Mouse (Mus musculus) intestine, embryonic 14.5 days (tissue): ENCODE measurements at regions not wholly inside any gene's neighbourhood (a gene's known extent, or its start where the extent isn't known, plus 50 kb on each side); places are given as distances from the start of the nearest gene placed in this dataset.
A peak's percentile ranks its signal among the peaks of the same experiment; 100 is the strongest.

Experiments used
- ATAC-seq: fragments of 200-750 bp; cut with Nextera tagmentation; replicated peaks from 2 replicates; pipeline ENCODE4 v1.8.0; 2017; ENCODE audit warnings: low read depth, moderate number of reproducible peaks, moderate TSS enrichment, moderate library complexity; ENCODE audit not compliant: low FRiP score, low TSS enrichment
- DNase-seq: peaks from one replicate; pipeline ENCODE4 v3.0.0-alpha.2; 2018; ENCODE audit warnings: low spot score
- H3K27ac ChIP-seq: fragments of 300-500 bp; sonication (generic); 2 replicates; pipeline ENCODE4 v1.5.1; 2014; ENCODE audit warnings: low read depth, mild to moderate bottlenecking, control low read depth
- H3K27me3 ChIP-seq: fragments of 300-500 bp; sonication (generic); replicated peaks from 2 replicates; pipeline ENCODE4 v1.6.1; 2014; ENCODE audit warnings: low read length, control low read depth; ENCODE audit not compliant: control insufficient read depth, insufficient read depth
- H3K36me3 ChIP-seq: fragments of 300-500 bp; sonication (generic); 2 replicates; pipeline ENCODE4 v1.6.1; 2014; ENCODE audit warnings: low read length, control low read depth; ENCODE audit not compliant: control insufficient read depth, insufficient read depth
- H3K4me1 ChIP-seq: fragments of 300-500 bp; sonication (generic); replicated peaks from 2 replicates; pipeline ENCODE4 v1.6.1; 2014; ENCODE audit warnings: low read length, control low read depth, mixed read lengths; ENCODE audit not compliant: control insufficient read depth, insufficient read depth
- H3K4me2 ChIP-seq: fragments of 300-500 bp; sonication (generic); 2 replicates; pipeline ENCODE4 v1.6.1; 2014; ENCODE audit warnings: low read length
- H3K4me3 ChIP-seq: fragments of 300-500 bp; sonication (generic); 2 replicates; pipeline ENCODE4 v1.5.1; 2014; ENCODE audit warnings: low read depth, low read length, control low read depth, mixed read lengths
- H3K9ac ChIP-seq: fragments of 300-500 bp; sonication (generic); 2 replicates; pipeline ENCODE4 v1.6.1; 2014; ENCODE audit warnings: mild to moderate bottlenecking, low read length
- H3K9me3 ChIP-seq: fragments of 300-500 bp; sonication (generic); 2 replicates; pipeline ENCODE4 v1.6.1; 2016; ENCODE audit warnings: low read length, control low read depth; ENCODE audit not compliant: control insufficient read depth
- WGBS: fragments of 180-500 bp; shearing (Covaris S2); extraction: QIAGEN DNeasy Blood & Tissue Kit; methylation state at CpG from one replicate; pipeline ENCODE4 v1.1.7; 2014; 5-methylcytosine and 5-hydroxymethylcytosine counted together

- Histone ChIP-seq H3K4me2 (no peak overlapping the region), H3K4me3 (no peak overlapping the region), H3K9me3 (no peaks in the 10 kb centered on the region), H3K9ac (no peak overlapping the region), H3K27me3 (no peaks in the 10 kb centered on the region), H3K27ac (no peak overlapping the region), H3K4me1 (peaks cover 9% of the 10 kb centered on the region; the same call in 1 of the 2 replicates), H3K36me3 (no peaks in the 10 kb centered on the region)
- 89% methylated on average over 5 of the region's 5 CpGs for WGBS
- peak; percentile 45 for DNase-seq
- ATAC-seq: no peak
Observed at GRCm38 (mm10) chr13:3723458-3724143, 80.5 kb downstream of the Calml3 start.

- no peaks in the 10 kb centered on the region for H3K9me3 ChIP-seq
- peaks cover 3% of the 10 kb centered on the region; the same call in 1 of the 2 replicates for H3K4me1 ChIP-seq
- H3K36me3 ChIP-seq: no peaks in the 10 kb centered on the region
- H3K27me3 ChIP-seq: no peaks in the 10 kb centered on the region
- DNase-seq (peak; percentile 35), ATAC-seq (no peak)
- H3K4me2 ChIP-seq: no peak overlapping the region
- no peak overlapping the region for H3K27ac ChIP-seq
- H3K9ac ChIP-seq: no peak overlapping the region
- 83% methylated on average over 4 of the region's 4 CpGs for WGBS
- H3K4me3 ChIP-seq: no peak overlapping the region
Observed at GRCm38 (mm10) chr13:3715019-3715418, 81.2 kb downstream of the Asb13 start.

GRCm38 (mm10) chr13:3712497-3713160 is 78.8 kb downstream of the Asb13 start:
- Histone ChIP-seq H3K27me3 (no peaks in the 10 kb centered on the region), H3K4me3 (no peak overlapping the region), H3K9ac (no peak overlapping the region), H3K27ac (no peak overlapping the region), H3K36me3 (no peaks in the 10 kb centered on the region), H3K4me2 (no peak overlapping the region), H3K4me1 (peaks cover 15% of the 10 kb centered on the region), H3K9me3 (no peaks in the 10 kb centered on the region)
- DNase-seq (peak; percentile 48), ATAC-seq (no peak)
- WGBS: 21% methylated on average over 19 of the region's 19 CpGs

- no peak overlapping the region for H3K4me3 ChIP-seq
- H3K36me3 ChIP-seq: no peaks in the 10 kb centered on the region
- H3K27me3 ChIP-seq: no peaks in the 10 kb centered on the region
- ATAC-seq: no peak
- WGBS: 33% methylated on average over 3 of the region's 3 CpGs
- DNase-seq: peak; percentile 32
- H3K4me2 ChIP-seq: no peak overlapping the region
- no peaks in the 10 kb centered on the region for H3K9me3 ChIP-seq
- no peak overlapping the region for H3K27ac ChIP-seq
- H3K4me1 ChIP-seq: peaks cover 15% of the 10 kb centered on the region
- no peak overlapping the region for H3K9ac ChIP-seq
Observed at GRCm38 (mm10) chr13:3712088-3712487, 78.3 kb downstream of the Asb13 start.

GRCm38 (mm10) chr13:3709982-3710618 is 76.3 kb downstream of the Asb13 start:
- H3K27me3 ChIP-seq: no peaks in the 10 kb centered on the region
- H3K27ac ChIP-seq: peak overlapping the region; percentile 75
- H3K9me3 ChIP-seq: no peaks in the 10 kb centered on the region
- H3K4me2 ChIP-seq: peak overlapping the region; percentile 33; the same call in 1 of the 2 replicates
- H3K9ac ChIP-seq: no peak overlapping the region
- ATAC-seq (peak; percentile 75), DNase-seq (peak; percentile 48)
- no peak overlapping the region for H3K4me3 ChIP-seq
- no peaks in the 10 kb centered on the region for H3K36me3 ChIP-seq
- H3K4me1 ChIP-seq: peaks cover 15% of the 10 kb centered on the region
- 45% methylated on average over 7 of the region's 7 CpGs for WGBS

GRCm38 (mm10) chr13:3708896-3709631 is 75.2 kb downstream of the Asb13 start:
- Histone ChIP-seq H3K9me3 (no peaks in the 10 kb centered on the region), H3K4me1 (peaks cover 15% of the 10 kb centered on the region), H3K4me2 (peak overlapping the region; percentile 33), H3K27me3 (no peaks in the 10 kb centered on the region), H3K4me3 (no peak overlapping the region), H3K9ac (no peak overlapping the region), H3K36me3 (no peaks in the 10 kb centered on the region), H3K27ac (peak overlapping the region; percentile 75)
- peak; percentile 70 for ATAC-seq
- 19% methylated on average over 14 of the region's 14 CpGs for WGBS
- peak; percentile 57 for DNase-seq
